Mouse (Mus musculus) urinary bladder, adult 18-20 months (tissue): Measurements from ENCODE around the gene Fmn2.

ENCODE experiments used
- DNase-seq, 2 experiments: peaks; one replicate each; pipeline ENCODE4 v3.0.0; 2022; ENCODE audit warnings: low spot score in 2 of 2, mixed read lengths in 2 of 2

Gene Fmn2

DNA sequence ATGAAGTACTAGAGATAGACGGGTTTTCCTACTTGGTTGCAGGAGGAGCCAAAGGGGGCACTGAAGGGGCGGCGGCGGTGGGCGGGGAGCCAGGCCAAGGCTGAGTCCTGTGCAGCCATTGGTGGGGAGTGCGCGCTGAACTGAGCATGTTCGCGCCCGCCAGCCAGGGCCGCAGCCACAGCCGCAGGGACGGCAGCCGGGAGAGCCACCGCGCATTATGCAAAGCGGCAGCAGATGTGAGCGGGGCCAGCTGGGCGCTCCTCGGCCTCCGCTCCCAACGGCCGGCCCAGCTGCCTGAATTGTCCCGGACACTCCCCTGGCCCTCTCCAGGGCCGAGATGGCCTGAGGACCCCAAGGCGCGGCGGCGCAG is at the start of gene Fmn2:
Gene Fmn2 (plus strand): TSS at position 165 of the 370 bp plus-strand sequence.
- peak in 1 of 2 experiments; percentile 1 for DNase-seq

DNA sequence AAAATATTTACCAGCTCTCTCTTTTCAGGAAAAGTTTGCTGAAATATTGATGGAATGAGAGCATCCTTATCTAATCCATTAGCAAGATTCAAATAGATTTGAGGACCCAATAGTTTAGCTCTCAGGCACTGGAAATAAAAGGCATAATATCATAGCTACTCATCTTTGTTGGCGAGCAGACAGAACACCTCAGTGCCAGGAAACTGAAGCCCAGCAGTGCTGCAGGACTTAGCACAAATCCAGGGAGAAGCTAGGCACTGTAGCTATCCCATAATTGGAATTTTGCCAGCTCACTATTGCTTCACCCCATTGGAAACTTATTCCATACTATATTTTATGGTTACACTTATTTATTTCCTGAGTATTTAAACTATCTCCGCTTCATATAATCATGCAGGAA is 46.5 kb upstream of the Fmn2 start:
- DNase-seq, result no peak

- DNase-seq, result no peak
These were observed 36.2 kb upstream of the Fmn2 start for GRCm38 (mm10) chr1:174465385-174465784.

DNA sequence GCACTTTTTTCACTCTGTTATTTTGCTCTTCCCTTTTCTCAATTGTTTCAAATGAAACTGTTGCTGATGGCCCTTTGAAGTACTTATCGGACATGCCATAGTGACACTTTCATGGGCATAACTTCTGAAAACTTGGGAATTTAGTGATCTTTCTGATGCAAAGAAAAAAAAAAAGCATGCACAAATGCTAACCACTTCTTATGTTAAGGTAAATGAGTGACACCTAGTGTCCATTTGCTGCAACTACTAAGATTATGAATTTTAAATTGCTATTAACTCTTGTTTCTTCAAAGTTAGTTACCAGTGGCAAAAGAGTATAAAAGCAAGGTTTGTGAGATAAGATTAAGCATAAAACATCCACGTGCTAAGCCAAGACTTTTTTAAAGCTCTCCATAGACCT is 35.4 kb upstream of the Fmn2 start:
- no peak for DNase-seq

- DNase-seq, result peak in 1 of 2 experiments; percentile 1
These were observed 31.9 kb upstream of the Fmn2 start for GRCm38 (mm10) chr1:174469736-174470135.

DNA sequence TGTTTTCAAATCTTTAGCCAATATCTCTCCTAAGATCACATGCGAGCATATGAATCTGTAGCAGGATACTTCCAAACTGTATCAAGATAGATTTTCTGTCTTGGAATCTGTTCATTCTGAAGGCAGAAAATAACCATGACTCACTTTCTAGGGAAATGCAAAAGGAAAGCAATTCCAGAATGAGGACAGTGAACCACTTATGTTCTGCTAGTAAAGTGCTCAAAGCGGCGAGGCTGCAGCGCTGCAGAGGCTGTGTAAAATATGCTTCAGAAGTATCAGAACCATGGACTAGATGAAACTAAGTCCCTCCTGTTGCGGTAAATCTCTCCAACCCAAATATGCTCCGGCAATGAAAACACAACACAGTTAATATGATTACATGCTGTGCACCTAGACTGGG is 19.1 kb upstream of the Fmn2 start:
- no peak for DNase-seq

GRCm38 (mm10) chr1:174500064-174500463 is 1.6 kb upstream of the Fmn2 start:
- no peak for DNase-seq

- no peak for DNase-seq
These were observed 614 bp upstream of the Fmn2 start for GRCm38 (mm10) chr1:174501011-174501410.

DNA sequence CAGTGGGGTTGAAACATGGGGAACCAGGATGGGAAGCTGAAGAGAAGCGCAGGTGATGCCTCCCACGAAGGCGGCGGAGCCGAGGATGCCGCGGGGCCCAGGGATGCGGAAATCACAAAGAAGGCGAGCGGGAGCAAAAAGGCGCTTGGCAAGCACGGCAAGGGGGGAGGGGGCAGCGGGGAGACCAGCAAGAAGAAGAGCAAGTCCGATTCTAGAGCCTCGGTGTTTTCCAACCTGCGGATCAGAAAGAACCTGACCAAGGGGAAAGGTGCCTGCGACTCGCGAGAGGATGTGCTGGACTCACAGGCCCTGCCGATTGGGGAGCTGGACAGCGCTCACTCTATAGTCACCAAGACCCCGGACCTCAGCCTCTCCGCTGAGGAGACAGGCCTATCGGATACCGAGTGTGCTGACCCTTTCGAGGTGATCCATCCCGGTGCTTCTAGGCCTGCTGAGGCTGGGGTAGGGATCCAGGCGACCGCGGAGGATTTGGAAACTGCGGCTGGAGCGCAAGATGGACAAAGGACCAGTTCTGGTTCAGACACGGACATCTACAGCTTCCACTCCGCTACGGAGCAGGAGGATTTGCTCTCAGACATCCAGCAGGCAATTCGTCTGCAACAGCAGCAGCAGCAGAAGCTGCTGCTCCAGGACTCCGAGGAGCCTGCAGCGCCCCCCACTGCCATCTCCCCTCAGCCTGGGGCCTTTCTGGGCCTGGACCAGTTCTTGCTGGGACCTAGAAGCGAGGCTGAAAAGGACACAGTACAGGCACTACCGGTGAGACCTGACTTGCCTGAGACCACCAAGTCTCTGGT is 613 bp downstream of the Fmn2 start:
- DNase-seq, result peak; percentile 1

GRCm38 (mm10) chr1:174502846-174503745 is 1.5 kb downstream of the Fmn2 start:
- peak in 1 of 2 experiments; percentile 3 for DNase-seq

DNA sequence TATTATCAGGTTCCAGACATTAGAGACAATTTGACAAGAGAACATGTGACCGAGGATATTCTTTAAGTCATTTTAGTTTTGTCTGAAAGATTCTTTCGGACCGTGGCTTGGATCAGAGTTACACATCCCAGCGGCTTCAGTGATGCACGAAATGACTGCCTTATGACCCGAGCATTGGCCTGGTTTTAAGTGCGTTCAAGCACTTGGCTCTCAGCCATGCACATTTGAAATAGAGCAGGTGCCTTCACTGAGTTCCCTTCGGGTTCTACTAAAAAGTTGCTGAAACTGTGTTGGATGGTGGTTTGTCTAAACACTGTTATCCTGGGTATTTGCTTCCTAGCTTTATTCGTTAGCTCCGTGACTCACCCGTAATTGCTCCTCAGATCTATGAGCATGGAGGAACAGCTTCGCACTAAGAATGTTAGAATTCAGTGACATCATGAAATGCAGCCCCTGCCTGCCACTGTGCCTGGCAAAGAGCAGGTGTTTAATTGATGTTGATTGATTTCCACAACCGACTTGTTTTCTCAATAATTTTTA is 7.0 kb downstream of the Fmn2 start:
- no peak for DNase-seq

DNA sequence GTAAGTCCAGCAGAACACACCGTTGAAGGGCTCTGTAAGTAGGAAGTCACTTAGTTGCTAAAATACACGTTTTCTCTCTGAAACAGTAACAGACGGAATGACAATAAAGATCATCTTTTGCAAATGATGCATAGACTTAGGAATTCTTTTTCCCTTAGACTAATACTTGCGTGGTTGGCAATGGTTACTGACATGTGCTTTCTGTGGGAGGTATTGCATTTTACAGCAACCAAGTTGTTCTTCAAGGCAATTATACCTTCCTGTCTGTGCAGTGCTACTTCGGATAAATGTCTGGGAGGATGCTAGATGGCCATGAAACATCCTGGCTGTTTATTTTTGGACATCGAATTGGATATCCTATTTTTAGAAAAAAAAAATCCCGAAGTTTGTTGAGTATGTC is 11.8 kb downstream of the Fmn2 start:
- DNase-seq, result no peak

DNA sequence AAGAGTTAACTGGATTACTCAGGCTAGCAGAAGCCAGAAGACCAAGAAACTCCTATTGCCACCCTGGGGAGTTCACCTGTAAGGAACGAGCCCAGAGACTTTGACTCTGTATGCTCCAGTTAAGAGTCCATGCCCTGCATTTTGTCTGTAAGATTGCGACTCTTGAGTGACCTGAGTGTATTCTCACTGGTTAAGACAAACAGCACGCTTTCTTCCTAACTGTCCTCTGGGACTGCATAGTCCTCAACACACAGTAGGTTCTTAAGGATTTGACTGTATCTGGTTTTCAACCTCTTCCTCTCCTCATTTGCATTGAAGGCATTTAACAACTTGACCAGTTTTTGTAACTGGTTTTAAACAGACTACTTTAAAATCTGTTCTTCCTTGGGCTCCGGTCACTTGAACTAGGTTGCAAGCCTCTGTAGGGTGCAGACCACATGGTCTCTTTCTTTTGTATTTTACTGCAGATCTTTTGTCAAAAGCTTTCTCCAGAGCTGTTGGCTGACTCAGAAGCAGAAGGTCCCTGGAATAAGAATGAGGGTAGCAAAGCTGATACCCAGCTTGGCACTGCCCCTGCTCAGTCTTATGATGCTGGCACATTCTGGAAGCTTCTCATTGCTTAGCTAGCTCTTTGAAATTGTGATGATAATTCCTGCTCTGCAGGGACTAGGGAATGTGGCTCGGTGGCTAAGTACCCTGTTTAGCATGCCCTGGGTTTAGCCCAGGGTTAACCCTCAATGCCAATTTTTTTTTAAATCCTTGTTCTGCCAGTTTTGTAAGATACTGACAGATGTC is 20.5 kb downstream of the Fmn2 start:
- no peak for DNase-seq

DNA sequence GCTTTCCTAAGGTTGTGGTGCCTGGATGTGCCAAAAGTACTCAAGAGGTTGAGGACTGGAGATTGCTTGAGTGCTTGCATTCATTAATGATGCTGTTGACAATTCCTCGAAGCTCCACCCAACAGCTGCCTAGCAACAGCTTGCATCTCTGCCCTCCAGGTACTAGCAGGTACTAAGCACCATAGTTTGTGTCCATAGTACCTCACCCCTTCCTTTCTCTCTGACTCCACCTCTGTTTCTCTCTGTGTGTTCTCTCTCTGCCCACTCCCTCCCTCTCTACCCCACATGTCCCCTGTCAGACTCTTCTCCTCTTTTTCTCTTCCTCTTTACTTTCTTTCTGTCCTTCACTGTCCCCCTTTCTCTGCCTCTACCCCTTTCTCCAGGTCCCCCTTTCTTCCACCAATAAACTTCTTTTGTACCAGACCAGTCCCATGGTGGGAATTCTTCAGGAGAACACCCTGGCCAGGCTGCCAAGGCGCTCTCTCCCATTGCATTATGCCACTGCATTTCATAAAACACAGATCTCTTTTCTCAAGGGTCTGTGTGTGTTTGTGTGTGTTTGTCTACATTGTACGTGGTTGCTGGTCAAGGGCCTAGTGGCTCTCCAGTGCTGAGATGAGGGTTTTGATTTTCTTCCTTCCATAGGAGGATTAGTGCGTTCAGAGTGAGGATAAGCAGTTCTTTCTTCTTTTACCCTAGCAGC is 21.3 kb downstream of the Fmn2 start:
- no peak for DNase-seq

GRCm38 (mm10) chr1:174523512-174523828 is 21.8 kb downstream of the Fmn2 start:
- no peak for DNase-seq

DNA sequence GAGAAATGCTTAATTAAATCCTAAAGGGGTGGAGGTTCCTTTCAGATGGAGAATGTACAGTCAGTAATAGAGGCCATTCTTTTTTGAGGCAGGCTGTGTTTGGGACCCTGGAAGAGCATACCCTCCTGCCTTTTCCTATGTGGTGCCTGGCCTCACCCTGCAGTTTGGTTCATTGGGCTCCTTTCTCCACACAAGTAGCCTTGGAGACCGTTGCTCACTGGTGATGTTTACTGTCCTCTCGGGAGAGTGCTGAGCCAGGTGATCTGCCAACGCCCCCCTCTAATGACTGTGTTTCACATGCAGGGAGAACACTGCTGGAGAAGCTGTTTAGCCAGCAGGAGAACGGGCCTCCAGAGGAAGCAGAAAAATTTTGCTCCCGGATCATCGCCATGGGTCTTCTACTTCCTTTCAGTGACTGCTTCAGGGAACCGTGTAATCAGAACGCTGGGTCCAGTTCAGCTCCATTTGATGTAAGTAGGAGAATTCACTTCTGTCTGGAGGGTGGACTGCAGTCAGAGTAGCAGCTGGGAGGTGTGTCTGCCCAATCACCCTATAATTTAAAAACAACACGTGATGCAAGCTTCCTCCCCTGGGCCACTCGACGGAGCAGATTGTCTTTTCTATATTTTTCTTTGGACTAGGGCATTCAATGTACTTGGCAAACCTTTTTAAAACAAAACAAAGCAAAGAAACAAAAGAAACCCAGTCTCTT is 35.3 kb downstream of the Fmn2 start:
- no peak for DNase-seq

GRCm38 (mm10) chr1:174537491-174537890 is 35.9 kb downstream of the Fmn2 start:
- DNase-seq, result no peak

DNA sequence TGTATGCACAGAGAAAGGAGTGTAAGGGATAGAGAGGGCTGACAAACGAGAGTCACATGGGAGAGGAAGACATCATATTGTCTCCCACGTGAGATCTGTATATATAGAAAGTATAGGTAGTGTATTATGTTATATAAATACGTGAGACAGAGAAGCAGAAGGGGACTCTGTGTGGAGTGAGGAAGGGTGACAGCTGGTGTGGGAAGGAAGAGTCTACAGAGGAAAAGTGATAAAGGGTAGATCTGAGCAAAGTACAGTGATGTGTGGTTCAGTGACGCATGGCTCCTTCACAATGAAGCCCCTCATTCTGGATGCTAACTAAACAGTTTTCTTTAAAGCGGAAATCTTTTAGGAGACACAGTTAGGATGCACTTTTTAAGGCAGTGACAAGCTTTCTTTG is 46.7 kb downstream of the Fmn2 start:
- DNase-seq, result no peak

DNA sequence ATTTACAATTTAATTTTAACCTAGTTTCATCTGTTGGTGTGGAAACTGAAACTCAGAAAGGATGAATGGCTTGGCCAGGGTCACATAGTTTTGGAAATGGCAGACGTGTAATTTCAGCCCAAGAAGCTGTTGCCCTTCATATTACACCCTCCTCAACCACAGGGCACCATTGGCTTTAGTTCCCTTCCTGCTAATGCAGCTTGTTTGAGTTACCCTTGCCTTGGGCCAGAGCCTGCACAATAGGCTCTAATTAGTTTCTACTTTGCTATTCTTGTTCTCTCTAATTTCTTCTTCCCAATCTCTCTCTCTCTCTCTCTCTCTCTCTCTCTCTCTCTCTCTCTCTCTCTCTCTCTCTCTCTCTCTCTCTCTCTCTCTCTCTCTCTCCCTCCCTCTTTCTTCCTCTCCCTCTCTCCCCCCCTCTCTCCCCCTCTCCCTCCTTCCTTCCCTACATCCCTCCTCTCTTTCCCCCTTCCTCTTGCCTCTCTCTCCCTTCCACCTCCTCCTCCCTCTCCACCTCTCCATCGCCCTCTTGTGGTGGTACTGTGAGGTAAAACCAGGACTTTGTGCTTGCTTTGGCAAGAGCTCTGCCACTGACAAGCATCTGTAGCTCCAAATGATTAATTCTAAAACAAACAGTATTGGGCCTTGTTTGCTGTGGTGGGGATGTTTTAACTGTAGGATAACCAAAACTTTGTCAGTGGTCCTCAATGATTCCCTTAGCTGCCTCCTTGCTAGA is 51.8 kb downstream of the Fmn2 start:
- DNase-seq, result peak in 1 of 2 experiments; percentile 6

GRCm38 (mm10) chr1:174555412-174555811 is 53.8 kb downstream of the Fmn2 start:
- DNase-seq, result no peak
